Mouse (Mus musculus) left cerebral cortex, adult 9 months (tissue): ENCODE measurements around the gene Vsig2.
A peak's percentile ranks its signal among the peaks of the same experiment; 100 is the strongest.

Experiments
- DNase-seq, 2 experiments: peaks; one replicate each; pipeline ENCODE4 v3.0.0; 2022; ENCODE audit warnings: low spot score in 2 of 2

Gene Vsig2

DNA sequence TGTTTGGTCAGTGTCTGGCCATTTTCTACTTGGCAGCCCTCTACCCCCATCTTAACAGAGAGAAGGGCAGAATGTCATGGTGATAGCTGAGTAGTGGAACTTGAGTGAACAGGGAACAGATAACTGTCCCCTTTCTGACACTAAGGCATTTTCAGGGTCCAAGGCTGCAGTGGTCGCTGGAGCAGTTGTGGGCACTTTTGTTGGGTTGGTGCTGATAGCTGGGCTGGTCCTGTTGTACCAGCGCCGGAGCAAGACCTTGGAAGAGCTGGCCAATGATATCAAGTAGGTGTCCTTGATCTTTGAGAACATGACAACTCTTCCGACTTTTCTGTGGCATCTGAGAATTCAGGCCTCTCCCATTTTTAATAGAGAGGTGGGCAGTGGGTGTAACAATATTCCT lies 2.2 kb upstream of the Vsig2 start:
- DNase-seq, result no peak

DNA sequence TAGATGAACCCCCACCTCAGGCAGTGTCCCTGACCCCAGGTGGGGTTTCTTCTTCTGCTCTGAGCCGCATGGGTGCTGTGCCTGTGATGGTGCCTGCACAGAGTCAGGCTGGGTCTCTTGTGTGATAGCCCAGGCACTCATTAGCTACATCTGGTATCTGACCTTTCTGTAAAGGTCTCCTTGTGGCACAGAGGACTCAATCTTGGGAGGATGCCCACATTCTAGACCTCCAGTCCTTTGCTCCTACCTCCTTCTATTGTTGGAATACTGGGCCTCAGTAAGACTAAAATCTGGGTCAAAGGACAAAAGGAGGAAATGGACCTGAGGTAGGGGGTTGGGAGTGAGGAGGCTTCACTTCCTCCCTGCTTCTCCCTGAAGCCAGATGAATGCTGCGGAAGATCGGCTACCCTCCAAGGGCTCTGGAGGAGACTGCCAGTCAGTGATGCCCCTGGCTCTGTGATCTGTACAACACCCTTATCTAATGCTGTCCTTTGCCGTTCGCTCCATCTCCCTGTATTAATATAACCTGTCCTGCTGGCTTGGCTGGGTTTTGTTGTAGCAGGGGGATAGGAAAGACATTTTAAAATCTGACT lies 1.3 kb upstream of the Vsig2 start:
- DNase-seq, result no peak

DNA sequence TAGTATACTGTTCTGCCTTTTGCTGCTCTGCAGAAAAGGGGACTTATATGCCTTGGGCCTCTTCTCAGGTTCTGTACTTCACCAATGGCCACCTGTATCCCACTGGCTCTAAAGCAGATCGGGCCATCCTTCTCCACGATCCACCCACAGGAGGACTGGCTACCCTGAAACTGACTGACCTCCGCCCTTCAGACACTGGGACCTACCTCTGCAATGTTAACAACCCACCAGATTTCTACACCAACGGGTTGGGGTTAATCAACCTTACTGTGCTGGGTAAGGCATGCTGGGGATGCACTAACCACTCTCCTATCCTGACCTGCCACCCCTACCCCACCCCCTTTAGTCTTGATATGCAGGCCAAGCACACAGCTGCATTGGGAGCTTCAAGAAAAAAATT lies 1.2 kb downstream of the Vsig2 start:
- no peak for DNase-seq

DNA sequence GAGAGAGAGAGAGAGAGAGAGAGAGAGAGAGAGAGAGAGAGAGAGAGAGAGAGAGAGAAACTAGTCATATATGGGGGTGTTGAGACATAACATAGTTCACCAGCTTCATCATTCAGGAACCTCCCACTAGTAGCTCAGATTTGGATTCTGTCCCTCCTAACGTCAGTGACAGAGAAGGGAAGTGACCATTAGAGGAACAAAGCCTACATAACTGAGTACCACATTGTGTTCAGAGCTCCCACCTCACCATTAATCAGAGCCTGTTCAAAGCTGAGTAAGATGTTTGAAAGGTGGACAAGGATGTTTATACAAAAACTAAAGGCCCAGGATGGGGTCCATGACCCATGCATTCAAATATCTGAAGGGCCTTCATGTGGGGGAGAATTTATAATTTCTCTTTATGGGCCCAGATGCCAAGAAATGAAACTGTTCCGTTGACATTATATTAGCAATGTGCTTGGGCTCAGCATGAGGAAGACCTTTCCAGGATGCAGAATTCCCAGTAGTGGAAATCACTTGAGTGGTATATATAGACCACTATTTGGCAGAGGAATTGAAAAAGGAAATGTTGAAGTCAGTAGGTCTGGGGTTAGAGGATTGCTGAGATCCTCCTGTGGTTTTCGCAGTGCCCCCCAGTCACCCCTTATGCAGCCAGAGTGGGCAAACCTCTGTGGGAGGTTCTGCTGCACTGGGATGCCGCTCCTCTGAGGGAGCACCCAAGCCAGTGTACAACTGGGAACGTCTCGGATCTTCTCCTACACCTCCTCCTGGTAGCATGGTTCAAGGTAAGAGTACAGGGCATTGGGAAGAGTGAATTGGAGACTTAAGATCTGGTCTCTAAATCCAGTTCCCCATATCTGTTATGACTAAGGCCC lies 1.9 kb downstream of the Vsig2 start:
- no peak for DNase-seq

DNA sequence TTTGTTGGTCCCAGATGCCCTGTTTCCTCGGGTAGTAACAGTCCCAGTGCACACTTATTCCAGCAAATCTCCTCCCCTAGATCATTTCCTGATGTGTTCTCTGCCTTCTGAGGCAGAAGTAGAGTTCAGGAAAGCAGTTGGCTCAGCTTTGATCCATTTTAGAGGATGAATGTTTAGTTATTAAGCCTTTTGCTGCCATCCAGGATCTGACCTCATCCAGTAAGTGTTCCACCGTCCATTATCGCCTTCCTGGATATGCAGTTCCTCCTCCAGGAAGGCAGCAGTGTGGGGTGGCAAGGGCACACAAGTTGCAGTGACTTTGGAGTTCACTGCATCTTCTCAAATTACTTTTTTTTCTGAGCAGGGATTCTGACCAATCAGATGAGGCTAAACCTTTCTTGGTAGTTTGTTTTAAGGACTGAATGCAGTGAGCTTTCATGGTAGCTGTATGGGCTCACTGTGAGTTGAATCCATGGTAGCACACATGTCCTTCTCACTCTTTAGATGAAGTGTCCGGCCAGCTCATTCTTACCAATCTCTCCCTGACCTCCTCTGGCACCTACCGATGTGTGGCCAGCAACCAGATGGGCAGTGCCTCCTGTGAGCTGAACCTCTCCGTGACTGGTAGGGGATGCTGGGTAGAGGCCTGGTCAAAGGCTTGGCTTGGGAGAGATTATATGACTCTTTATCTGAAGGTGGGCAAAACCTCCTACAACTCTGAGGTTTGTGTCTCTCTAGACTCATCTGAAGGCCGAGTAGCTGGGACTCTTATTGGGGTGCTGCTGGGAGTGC lies 3.0 kb downstream of the Vsig2 start:
- no peak for DNase-seq

DNA sequence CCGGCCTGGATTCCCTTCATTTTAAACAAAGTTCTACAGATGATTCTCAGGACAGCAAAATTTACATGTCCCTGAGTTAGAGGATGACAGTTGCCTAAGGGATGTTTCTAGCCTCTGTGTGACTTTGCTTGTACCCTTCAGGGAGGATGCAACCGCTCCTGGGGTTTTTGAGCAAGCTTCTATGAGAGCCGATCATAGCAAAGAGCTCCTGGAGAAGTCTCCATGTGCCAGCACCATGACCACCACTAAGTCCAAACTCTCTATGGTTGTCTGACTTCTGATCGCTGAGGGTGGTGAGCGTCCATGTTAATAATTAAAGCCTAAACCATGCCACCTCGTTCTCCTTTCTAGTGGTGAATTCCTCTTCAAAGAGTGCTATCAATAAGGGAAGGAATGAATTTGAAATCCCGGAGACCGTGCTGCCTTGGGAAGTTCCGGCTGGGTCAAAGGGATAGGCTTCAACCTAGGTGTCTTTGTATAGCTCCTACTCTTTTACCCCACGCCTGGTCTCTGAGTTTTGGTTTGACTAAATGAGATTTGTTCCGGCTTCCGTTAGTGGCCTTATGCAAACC lies 4.9 kb downstream of the Vsig2 start:
- no peak for DNase-seq

DNA sequence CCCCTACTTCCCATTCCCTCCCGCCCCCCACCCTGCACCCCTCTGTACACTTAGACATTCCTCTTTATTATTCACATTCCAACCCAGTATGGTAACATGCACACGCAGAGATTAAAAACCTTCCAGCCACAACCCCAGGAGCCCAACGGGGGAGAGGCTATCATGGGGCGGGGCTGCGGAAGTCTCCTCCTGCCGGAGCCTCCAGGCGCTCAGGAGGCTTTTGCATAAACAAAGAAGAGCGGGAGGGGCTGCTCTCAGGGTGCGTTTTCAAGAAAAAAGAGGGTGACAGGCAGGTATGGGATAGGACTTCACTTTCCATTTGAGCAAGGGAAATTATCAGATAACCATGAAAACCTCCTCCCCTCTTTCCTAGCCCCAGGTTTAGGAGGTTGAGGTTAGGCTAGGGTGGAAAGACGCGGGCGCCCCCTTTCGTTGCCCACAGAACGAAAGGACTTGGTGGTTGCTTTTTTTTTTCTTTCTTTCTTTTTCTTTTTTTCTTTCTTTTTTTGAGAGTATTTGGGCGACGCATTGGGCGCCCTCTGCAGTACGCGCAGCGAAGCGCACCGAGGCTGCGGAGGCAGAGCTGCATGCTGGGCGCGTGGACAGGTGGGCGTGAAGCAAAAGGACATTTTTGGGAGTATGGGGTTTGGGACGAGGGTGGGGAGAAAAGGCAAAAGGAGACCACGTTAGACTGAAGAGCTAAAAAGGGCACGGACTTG lies 5.6 kb downstream of the Vsig2 start:
- peak in 1 of 2 experiments; percentile 84 for DNase-seq

DNA sequence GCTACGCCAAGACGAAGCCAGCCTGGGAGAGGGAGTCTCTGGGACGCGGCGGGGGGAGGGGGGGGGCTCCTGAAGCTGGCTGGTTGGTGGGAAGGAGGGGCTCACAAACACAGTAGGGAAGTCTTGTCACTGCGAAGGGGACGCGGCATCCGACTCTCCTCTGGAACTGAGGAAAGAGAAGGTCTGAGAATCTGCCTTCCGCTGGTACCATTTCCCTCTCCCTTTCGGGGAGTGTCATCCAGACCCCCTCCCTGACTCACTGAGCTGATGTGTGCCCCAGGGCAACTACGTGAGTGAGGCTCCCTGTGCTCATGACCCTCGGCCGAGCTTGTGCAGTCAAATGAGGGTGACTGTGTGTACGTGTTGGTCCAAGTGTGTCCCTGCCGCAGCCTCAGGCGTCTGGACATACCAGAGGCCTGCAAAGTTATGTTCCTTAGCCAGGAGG lies 6.1 kb downstream of the Vsig2 start:
- no peak for DNase-seq

DNA sequence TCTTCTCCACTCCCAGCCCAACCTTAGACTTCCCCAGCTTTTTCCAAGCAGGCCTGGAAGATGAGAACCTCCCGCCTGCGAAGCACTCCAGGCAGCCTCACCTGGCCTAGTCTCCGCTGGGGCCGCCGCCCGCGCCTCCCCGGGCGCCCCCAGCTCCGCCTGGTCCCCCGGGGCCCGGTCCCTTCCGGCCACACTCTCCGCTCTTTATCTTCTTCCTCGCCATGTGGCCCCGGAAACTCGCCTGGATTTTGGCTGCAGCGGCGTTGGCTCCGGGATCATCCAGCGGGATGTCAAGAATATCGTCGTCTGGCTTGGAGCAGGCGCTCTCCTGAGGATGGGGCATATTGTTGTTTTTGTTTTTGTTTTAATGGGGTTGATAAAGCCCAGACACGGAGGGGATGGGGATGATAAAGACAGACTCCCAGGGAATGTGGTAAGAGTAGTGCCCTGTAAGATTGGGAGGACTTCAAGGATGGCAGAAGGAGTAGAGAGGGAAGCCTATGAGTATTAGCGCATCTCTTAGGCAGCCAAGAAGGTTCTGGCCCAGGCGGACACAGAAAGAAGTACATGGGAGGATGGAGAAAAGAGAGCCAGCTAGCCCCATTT lies 6.9 kb downstream of the Vsig2 start:
- no peak for DNase-seq

DNA sequence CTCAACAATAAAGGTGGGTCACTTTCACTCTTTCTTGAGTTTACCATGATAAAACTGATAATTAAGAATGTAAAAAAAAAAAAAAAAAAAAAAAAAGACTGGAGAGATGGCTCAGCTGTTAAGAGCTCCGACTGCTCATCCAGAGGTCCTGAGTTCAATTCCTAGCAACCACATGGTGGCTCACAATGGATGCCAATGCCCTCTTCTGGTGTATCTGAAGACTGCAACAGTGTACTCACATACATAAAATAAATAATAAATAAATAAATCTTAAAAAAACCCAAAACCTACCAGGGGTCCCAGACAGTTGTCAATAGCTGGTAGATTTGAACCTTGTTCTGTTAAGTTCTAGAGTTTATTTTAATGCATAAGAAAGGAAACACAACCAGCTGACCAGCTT lies 7.8 kb downstream of the Vsig2 start:
- no peak for DNase-seq

DNA sequence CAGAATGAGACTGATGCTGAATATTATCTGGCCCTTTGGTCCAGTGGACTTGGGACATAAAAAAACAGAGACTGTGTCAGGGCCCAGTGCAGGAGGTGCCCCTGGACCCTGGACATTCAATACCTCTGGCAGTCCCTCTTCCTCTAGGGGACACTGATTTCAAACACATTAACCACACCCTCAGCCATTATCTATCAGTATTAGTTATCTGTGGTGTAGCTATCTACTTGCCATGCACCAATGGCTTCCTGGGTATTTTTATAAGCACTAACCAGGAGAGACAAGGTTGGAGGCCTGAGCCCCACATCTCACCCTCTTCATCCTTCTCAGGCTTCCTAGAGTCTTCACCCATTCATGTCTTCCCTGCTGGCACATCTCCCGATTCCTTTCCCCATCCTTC lies 11.4 kb downstream of the Vsig2 start:
- DNase-seq, result no peak

DNA sequence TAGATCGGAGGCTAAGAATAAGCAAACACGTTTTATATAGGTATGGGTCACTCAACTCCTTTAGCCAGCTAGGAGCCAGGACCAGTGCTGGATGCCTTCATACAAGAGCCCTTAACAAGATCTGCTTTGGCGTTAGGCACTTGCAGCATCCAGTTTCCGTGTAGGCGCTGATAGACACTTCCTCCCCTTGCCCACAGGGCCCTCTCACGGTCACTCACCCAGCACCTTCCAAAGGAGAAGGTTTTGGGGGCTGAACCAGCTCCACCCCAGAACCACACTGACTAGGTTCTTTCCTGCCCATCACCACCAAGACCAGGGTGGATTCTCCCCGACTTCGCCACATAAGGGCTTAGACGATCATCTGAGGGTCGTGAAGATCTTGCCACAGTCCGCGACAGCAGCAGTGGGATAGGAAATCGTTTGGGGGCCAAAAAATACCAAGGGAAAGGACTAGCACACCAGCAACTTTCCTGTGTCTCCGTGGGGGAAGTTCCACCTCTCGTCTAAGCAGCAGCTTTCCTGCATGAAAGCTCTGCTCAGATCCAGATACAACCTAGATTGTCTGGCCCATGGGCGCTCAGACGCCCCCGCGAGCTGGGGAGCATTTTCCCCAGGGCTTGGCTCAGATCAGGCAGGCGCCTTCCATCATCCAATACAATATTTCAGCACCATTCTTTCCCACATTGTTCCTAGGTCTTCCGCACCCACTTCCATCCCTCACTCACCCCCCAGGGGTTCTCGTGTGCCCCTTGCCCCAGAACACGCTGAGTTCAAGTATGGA lies 12.9 kb downstream of the Vsig2 start:
- DNase-seq, result no peak

DNA sequence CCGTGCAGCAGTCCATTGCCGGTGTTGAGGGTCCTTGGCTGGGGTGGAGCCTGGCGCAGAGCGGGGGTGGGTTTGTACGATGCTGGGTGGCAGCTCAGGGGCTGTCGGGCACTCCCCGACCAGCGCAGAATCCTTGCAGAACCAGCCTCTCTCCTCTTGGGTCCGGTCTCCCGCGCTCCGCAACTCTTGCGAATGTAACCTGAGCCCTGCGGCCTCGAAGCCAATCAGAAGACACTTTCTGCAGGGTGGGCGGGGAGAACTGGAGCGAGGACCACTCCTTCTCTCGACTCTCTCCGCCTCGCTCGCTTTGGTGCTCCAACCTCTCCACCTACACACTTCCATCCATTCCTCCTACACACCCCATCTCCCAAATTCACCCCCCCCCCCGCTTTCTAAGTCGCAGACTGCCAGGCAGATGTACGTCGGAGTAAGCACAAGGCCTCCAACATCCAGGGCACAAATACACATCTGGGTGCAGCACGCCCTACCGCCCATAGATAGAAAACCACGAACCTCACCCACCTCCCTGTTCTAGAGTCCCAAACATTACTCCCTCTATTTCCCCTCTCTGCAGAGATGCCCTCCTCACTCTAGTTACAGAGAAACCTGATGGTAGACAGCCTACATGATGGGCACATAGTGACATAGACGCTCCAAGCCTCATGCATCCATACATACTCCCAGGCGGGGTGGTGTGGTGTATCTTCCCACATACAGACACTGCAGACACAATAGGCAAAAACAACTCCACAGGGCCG lies 13.7 kb downstream of the Vsig2 start, which contains the start of gene Nrgn:
Gene Nrgn (minus strand): TSS at position 369 of the 758 bp plus-strand sequence.
- DNase-seq, result peak; percentile 71 to 91

DNA sequence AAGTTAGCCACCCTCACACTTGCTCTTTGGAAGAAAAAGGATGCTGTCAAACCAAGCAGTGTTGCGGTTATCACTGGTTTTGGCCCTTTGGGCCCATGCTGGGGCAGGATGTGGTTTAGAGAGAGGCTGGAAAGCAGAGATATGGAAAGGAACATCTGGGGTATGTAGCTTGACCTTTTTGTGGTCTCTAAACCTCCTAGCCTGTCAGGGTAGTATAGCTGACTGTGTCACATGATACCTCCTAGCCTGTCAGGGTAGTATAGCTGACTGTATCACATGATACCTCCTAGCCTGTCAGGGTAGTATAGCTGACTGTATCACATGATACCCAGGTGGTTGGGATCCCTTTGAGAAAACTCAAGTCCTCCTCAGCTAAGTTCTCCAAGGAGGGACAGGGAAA lies 15.2 kb downstream of the Vsig2 start:
- no peak for DNase-seq

DNA sequence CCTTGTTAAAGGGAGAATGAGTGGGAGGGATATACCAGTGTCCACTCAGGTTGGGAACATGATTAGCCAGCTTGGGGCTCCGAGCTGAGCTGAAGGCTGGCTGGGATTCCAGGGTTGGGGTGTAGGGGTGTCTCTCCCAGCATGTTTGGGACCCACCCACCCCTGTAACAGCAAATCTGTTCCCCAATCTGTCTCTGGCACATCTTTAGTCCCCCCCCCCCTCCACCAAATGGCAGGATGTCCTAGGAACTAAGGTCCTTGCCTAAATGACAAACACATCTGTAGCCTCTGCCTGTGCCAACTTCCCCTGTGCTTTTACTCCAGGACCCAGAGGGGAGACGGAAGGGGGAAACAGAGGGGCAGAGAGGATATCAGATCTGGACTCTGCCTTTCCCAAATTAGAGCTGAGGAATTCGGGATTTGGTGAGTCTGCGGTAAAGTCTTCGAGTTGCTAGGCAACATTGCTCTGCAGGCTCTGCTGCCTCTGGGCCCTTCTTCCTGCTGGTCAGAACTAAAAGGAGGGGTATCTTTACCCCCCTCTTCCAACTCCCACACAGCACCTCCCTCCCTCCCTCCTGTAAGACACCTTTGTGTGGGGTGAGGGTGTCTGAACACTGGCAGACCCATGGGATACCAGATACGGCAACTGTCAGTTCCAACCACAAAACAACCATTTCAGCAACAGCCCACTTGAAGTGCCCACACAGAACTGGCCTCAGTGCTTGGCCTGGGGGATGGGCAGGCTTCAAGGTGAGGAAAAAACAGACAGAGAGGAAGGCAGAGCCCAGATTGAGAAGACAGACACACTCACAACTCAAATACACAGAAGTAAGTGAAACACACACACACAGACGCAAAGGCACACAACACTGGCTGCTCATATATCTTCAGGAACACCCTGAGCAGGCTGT lies 16.0 kb downstream of the Vsig2 start, which contains the start of gene Siae:
Gene Siae (plus strand): TSS at position 861 of the 911 bp plus-strand sequence.
- peak in 1 of 2 experiments; percentile 72 for DNase-seq

DNA sequence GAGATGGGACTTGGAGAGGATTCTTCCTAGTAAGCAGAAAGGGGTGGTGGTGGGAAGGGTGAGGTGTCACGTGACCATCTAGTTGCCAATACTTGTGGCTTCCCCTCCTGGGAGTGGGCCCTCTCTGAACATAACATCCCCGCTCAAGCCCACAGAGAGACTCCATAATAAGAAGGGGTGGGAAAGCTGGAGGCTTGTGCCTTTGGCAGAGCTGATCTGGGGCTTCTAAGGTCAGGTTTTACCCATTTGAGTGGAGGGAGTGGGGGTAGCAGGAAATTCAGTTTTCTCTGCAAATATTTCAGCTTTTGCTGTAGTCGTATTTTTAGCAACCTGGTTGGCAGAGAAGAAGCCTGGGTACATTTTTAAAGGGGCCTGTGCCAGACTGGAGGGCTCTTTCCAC lies 17.3 kb downstream of the Vsig2 start:
- DNase-seq, result peak in 1 of 2 experiments; percentile 36

DNA sequence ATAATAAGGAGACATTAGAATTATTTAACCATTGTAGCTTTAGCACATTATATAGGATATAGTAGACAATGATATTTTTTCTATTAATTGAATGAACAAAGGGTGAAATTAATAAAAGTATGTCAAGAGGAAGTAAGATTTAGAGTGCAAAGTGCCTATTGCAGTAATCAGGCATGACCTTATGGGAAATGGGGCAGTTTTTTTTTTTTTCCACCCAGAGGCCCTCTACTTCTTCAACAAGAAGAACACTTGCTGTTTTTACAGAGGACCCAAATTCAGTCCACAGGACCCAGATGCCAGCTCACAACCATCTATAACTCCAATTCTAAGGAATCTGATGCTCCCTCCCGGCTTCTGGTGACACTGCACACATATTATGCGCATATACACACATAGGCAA lies 21.6 kb downstream of the Vsig2 start:
- no peak for DNase-seq

DNA sequence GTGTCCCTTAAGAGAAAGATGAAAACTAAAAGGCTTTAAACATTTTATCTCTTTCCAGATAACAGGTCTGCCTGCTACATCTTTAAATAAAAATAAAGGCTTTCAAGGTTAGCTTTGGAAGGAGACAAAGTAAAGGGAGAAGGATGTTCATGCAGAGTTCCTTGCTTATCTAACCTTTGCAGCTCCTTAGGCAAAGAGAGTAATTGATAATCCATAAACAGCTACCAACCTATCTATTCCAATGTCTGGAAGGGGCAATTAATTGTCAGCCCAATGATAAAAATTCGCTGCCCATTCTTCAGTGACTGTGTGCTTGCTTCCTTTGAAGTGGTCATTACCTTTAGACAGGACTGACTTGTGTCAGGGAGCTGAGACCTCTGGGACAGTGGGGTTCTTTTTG lies 24.8 kb downstream of the Vsig2 start:
- no peak for DNase-seq
